Mouse (Mus musculus) gastrocnemius, adult 2 months (tissue): ENCODE results near the gene Gtf2i. TPM values are rescaled to one million over a fixed set of nuclear protein-coding genes. Genes with fewer than 3 reads are reported as not detected.
A peak's percentile ranks its signal among the peaks of the same experiment; 100 is the strongest.

Experiments used
- DNase-seq: peaks from one replicate; pipeline ENCODE4 v3.0.0; 2022
- H3K27ac ChIP-seq: fragments of 200-600 bp; 2 replicates; pipeline ENCODE4 v1.8.1; 2022; ENCODE audit warnings: mild to moderate bottlenecking
- H3K4me3 ChIP-seq: fragments of 200-600 bp; 2 replicates; pipeline ENCODE4 v1.8.1; 2022; ENCODE audit warnings: mild to moderate bottlenecking, moderate library complexity
- CTCF ChIP-seq: fragments of 200-600 bp; IDR thresholded peaks from 2 replicates; pipeline ENCODE4 v1.8.1; 2022; ENCODE audit warnings: antibody characterized with exemption, mild to moderate bottlenecking, moderate library complexity
- intact Hi-C: fragments of 180-260 bp; cut with DNase I; formaldehyde crosslinking; loops from one replicate; pipeline ENCODE4 v1.15.1; 2025
- total RNA-seq, 2 experiments: library from RNA; stranded (reverse); gene quantifications; 2 replicates each; pipeline ENCODE4 v1.2.3; 2021

Gtf2i gene
- total RNA-seq, 2 experiments from 2014 or later, result 103 to 122 TPM

DNA sequence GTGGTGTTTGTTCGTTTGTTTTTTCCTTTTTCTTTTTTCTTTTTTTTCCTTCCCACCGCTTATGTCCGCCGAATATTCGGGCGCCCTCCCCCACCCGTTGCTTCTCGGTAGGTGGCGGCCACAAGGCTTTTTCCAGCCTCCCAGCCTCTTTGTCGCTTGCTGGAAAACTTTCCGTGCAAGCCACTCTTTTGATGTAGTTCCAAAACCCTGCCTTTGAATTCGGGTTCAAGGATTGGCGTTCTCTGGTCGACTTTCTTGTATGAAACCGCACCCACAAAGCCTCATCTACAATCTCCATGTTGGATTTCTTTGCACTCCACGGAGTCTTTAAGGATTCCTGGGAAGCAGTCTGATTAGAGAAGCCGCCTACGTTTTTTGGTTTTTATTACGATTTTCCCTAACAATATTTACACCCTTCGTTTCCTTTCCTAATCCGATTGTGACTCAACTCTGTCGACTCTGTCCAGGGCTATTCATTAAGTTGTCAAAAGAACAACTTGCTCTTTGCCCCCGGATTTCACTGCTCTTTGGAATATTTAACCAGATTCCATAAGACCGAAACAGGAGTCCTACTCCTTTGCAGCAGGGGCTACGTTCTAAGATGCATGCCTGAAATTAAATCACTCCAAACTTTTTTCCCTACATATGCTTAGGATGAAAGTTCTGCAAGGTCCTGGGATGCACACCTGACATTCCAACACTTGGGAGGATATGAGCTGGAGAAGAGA lies 1.2 kb upstream of the Gtf2i start:
- H3K4me3 ChIP-seq, result peak overlapping the region; percentile 98
- peak; percentile 70 for DNase-seq
- H3K27ac ChIP-seq, result peak overlapping the region; percentile 99
- intact Hi-C loops, result no loop called here
- TF ChIP-seq CTCF, result peak; percentile 34; the same call in 1 of the 2 replicates

GRCm38 (mm10) chr5:134314068-134314674 lies 389 bp downstream of the Gtf2i start:
- intact Hi-C loops, result no loop called here
- TF ChIP-seq CTCF, result no peak
- DNase-seq, result no peak
- H3K4me3 ChIP-seq, result peak overlapping the region; percentile 98
- peak overlapping the region; percentile 99 for H3K27ac ChIP-seq

DNA sequence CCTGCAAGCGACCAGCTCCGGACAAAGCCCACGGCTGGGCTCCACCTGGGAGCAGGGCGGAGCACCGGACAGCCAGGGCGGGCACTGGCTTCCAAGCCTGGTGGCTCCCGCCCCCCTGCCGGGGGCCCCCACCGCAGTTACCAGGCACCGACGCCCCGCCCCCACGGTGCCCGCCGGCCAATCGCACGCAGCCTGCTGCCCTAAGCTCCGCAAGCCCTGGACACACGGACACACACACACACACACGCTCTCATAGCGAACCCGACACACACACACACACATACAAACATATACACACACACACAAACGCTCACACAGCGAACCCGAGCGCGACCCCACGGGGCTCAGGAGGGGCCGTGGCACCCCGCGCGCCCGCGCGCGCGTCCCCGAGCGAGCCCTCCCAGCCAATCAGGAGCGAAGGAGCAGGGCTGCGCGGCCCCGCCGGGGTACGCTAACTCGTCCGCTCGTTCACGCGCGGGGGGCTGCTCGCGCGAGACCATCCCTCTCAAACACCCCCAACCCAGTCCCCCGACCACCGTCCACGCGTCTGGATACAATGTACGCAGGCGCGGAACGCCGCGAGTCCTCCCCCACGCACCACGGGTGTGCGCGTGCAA lies 1.0 kb downstream of the Gtf2i start:
- H3K4me3 ChIP-seq, result peak overlapping the region; percentile 98
- intact Hi-C loops, result no loop called here
- peak overlapping the region; percentile 99 for H3K27ac ChIP-seq
- DNase-seq, result peak; percentile 98
- TF ChIP-seq CTCF, result no peak

DNA sequence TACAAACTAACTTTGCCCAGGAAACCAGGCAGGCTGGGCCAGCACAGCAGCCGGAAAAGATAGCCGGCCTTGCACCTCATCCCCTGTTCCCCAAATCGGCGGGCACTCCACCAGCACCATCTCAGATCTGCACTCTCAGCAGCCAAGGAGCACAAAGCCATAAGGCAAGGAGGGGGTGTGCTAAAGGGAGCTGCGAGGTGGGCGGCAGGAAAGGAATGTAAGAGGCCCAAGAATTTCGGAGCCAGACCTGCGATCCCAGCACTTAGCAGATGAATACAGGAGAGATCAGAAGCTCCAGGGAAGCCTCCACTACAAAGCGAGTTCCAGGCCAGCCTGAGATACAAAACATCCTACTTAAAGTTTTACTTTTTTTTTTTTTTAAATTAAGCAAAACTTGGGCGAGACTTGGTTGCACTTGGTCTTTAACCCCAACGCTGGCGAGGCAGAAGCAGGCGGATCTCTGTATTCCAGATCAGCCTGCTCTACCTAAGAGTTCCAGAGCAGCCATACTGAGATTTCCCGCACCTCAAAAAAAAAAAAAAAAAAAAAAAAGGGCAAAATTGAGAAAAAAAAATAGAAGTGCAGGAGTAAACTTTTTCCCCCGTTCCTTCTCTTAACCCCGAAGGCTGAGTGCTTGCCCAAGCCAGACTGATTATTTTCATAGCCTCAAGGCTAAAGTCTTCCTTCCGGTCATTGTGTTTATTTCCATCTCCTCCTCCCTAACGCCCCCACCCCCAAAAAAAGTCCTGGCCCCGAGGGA lies 1.7 kb downstream of the Gtf2i start:
- intact Hi-C loops, result no loop called here
- Histone ChIP-seq H3K4me3 (peak overlapping the region; percentile 98), H3K27ac (peak overlapping the region; percentile 99)
- no peak for TF ChIP-seq CTCF
- DNase-seq, result no peak

DNA sequence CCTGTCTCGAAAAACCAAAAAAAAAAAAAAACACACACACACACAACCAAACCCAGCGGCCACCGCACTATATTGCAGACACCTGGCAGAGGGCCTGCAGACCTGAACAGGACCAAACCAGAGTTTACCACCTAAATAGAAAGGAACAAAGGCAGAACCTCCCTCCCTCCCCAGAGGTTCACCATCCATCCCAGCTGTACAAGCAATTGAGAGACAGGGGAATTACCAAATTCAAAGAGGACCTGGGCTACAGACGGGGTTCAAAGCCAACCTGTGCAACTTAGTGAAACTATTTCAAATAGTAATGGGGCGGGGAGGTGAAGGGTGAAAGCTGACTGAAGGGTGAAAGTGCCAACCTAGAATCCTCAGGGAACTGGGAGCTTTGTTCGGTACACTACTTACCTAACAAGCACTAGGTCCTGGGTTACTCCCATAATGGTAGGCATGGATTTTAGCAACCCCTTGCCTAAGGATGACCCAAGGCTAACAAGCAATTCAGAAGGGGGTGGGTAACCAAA lies 2.6 kb downstream of the Gtf2i start:
- DNase-seq, result no peak
- intact Hi-C loops, result no loop called here
- no peak for TF ChIP-seq CTCF
- Histone ChIP-seq H3K4me3 (peak overlapping the region; percentile 98; the same call in 1 of the 2 replicates), H3K27ac (peak overlapping the region; percentile 99)

DNA sequence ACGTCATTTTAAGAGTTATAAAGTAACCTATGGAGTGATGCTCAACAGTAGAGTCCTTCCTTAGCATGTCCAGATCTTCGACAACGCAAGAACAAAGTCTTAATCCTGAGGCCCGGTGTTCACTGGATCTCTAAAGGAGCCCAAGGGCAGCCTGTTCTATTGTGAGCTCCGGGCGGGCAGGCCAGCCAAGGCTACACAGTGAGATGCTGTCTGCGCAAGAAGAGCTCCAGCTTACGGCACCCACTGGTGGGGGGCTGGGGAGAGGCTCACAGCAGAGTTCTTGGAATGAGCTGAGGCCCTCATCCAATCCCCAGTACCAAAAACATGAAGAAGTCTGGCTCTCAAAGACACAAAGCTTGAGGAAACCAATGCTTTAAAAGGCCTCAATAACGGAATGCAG lies 4.4 kb downstream of the Gtf2i start:
- intact Hi-C loops, result no loop called here

GRCm38 (mm10) chr5:134309345-134309744 lies 5.2 kb downstream of the Gtf2i start:
- TF ChIP-seq CTCF, result no peak
- no peak overlapping the region for H3K27ac ChIP-seq
- H3K4me3 ChIP-seq, result no peak overlapping the region
- intact Hi-C loops, result no loop called here
- DNase-seq, result no peak

More for the DNA sequence above, 4.4 kb downstream of the Gtf2i start:
- no peak for TF ChIP-seq CTCF
- no peak for DNase-seq
- H3K4me3 ChIP-seq, result no peak overlapping the region
- peak overlapping the region; percentile 1; the same call in 1 of the 2 replicates for H3K27ac ChIP-seq

DNA sequence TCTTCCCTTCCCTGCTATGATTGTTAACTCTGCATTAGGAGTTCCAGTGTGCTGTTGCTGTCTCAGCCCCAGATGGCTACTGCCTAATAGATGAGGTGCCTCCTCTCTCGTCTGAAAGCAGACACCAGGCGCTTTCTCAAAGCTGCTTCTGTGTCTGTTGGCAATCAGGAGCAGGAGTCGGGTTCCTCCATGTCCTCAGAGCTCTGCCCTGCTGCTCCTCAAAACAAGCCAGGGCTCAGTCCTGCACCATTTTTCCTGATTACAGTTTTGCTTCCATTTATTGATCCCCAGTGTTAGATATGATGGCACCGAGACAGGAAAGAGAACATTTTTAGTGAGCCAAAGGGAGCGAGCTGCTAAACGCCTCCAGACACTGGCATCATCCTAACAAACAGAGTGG lies 9.9 kb downstream of the Gtf2i start:
- intact Hi-C loops, result no loop called here
- DNase-seq, result peak; percentile 58
- no peak for TF ChIP-seq CTCF
- peak overlapping the region; percentile 39 for H3K4me3 ChIP-seq
- peak overlapping the region; percentile 84 for H3K27ac ChIP-seq

DNA sequence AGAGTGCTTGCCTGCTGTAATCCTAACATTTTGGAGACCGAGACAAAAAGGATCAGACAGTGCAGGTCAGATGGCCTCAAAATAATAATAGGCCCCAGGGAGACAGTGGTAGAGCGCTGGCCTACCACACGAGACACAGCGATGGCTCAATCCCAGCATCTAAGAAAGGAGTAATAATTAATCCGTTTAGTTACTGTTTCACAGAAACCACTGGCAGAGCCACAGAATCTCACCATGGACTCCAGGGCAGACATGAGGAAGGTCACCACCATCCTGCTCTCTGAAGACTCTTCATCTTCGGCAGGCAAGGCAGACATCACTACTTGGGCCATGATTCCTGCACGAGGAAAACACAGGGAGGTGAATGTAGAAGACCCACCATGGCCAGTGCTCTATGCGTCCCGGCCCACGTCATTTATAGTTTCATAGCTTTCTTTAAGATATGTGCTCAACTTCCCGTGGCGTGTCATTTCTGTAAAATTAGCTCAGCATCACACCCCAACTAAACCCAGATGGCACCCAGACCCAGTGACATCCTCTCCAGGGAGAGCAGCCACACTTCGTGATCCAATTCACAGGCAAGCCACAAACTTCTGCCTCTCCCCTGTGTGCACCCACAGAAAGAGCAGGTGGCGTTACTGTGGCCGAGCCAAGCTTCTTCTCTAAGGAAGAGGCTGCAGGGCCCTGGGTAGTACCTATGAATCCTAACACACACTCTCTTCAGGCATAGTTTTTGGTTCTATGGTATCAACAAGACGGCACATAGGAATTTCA lies 19.1 kb downstream of the Gtf2i start:
- H3K27ac ChIP-seq, result no peak overlapping the region
- no peak for TF ChIP-seq CTCF
- no peak overlapping the region for H3K4me3 ChIP-seq
- intact Hi-C loops, result no loop called here
- DNase-seq, result no peak

DNA sequence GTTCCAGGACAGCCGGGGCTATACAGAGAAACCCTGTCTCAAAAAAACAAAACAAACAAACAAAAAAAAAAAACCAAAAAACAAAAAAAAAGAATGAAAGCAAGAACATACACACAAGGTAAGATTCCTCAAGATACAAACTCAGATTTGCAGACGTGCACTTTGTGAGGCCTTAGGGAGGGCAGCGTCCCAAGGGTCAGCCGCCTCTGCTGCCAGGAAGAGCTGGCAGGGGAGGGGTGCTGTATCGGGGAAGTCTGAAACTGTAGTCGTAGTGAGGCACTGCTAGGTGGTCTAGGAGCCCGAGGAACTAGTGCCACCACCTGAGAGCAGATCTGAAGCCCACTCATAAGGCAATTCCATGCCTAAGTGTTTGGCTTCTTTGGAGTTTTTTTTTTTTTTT lies 20.0 kb downstream of the Gtf2i start:
- H3K4me3 ChIP-seq, result no peak overlapping the region
- no peak for TF ChIP-seq CTCF
- intact Hi-C loops, result no loop called here
- no peak for DNase-seq
- no peak overlapping the region for H3K27ac ChIP-seq

GRCm38 (mm10) chr5:134291096-134291495 lies 23.5 kb downstream of the Gtf2i start:
- intact Hi-C loops, result no loop called here
- DNase-seq, result peak; percentile 74
- TF ChIP-seq CTCF, result no peak
- Histone ChIP-seq H3K27ac (no peak overlapping the region), H3K4me3 (no peak overlapping the region)
